Mouse (Mus musculus) CH12.LX (cell line): ENCODE data around the gene Rps27l. TPM values are rescaled to one million over a fixed set of nuclear protein-coding genes. Genes with fewer than 3 reads are reported as not detected.

Experiments
- DNase-seq: peaks from one replicate; pipeline ENCODE4 v3.0.0-alpha.2; 2013; ENCODE audit errors: extremely low read depth
- H3K27ac ChIP-seq: 2 replicates; pipeline ENCODE4 v1.5.1; 2012; ENCODE audit warnings: low read depth, mild to moderate bottlenecking, control low read depth, moderate library complexity; ENCODE audit not compliant: insufficient read depth
- H3K27me3 ChIP-seq: replicated peaks from 2 replicates; pipeline ENCODE3; 2012; ENCODE audit warnings: inconsistent platforms
- H3K36me3 ChIP-seq, 2 experiments: replicated peaks in 1 of 2; 2 replicates each; pipeline versions ENCODE3 to v1.6.1; 2012; ENCODE audit warnings: inconsistent platforms in 1 of 2, low read length in 1 of 2, mild to moderate bottlenecking in 1 of 2, mixed read lengths in 1 of 2, moderate library complexity in 1 of 2; ENCODE audit not compliant: control insufficient read depth in 1 of 2, insufficient read depth in 1 of 2
- H3K4me1 ChIP-seq, 2 experiments: 2 replicates each; pipeline ENCODE4 v1.6.1; 2012; ENCODE audit warnings: inconsistent platforms in 1 of 2, moderate library complexity in 1 of 2; ENCODE audit not compliant: insufficient read depth in 2 of 2, control insufficient read depth in 1 of 2
- H3K4me2 ChIP-seq: 2 replicates; pipeline ENCODE4 v1.6.1; 2012; ENCODE audit warnings: low read depth, mild to moderate bottlenecking, control low read depth; ENCODE audit not compliant: poor library complexity, insufficient read depth, severe bottlenecking
- H3K4me3 ChIP-seq, 3 experiments: fragments of 150-350 bp in 1 of 3; sonication (generic) in 1 of 3; replicated peaks in 1 of 3; 2 replicates each; pipeline versions ENCODE3 to v1.5.1; 2011 to 2012; ENCODE audit warnings: low read depth in 2 of 3, low read length in 2 of 3, mild to moderate bottlenecking in 2 of 3, moderate library complexity in 2 of 3, control low read depth in 1 of 3, improper control_type of control experiment in 1 of 3, inconsistent platforms in 1 of 3, mixed read lengths in 1 of 3; ENCODE audit not compliant: poor library complexity in 1 of 3
- H3K79me2 ChIP-seq: replicated peaks from 2 replicates; pipeline ENCODE4 v1.6.1; 2012; ENCODE audit warnings: mild to moderate bottlenecking, moderate library complexity; ENCODE audit not compliant: control insufficient read depth, poor library complexity, insufficient read depth, severe bottlenecking; ENCODE audit errors: extremely low read depth
- H3K9ac ChIP-seq: 2 replicates; pipeline ENCODE4 v1.6.1; 2012; ENCODE audit warnings: low read depth, mild to moderate bottlenecking, control low read depth, moderate library complexity; ENCODE audit not compliant: insufficient read depth
- H3K9me3 ChIP-seq: replicated peaks from 2 replicates; pipeline ENCODE3; 2012; ENCODE audit warnings: low read length, inconsistent platforms, mixed read lengths
- BHLHE40 ChIP-seq: IDR thresholded peaks from 2 replicates; pipeline ENCODE4 v1.6.1; 2011; ENCODE audit warnings: mild to moderate bottlenecking, low read depth, low read length, improper control_type of control experiment
- CHD1 ChIP-seq: IDR thresholded peaks from 2 replicates; pipeline ENCODE4 v1.6.1; 2012; ENCODE audit warnings: low read depth, low read length, improper control_type of control experiment, inconsistent platforms
- CHD2 ChIP-seq: IDR thresholded peaks from 2 replicates; pipeline ENCODE4 v1.6.1; 2011; ENCODE audit warnings: low read length, improper control_type of control experiment
- CTCF ChIP-seq, 2 experiments: IDR thresholded peaks in 1 of 2; conservative IDR thresholded peaks in 1 of 2; 2 replicates each; pipeline ENCODE4 v1.5.1; 2011 to 2012; ENCODE audit warnings: low read depth in 2 of 2, low read length in 2 of 2, improper control_type of control experiment in 1 of 2, inconsistent platforms in 1 of 2, mild to moderate bottlenecking in 1 of 2, moderate library complexity in 1 of 2
- ELF1 ChIP-seq: IDR thresholded peaks from 2 replicates; pipeline ENCODE4 v1.6.1; 2014; ENCODE audit warnings: low read depth, mild to moderate bottlenecking, inconsistent platforms, low read length, improper control_type of control experiment
- EP300 ChIP-seq: IDR thresholded peaks from 2 replicates; pipeline ENCODE4 v1.6.1; 2011; ENCODE audit warnings: low read length, improper control_type of control experiment
- ETS1 ChIP-seq: conservative IDR thresholded peaks from 2 replicates; pipeline ENCODE4 v1.6.1; 2012; ENCODE audit warnings: low read depth, mild to moderate bottlenecking, inconsistent platforms, low read length, improper control_type of control experiment, moderate library complexity
- GABPA ChIP-seq: IDR thresholded peaks from 2 replicates; pipeline ENCODE4 v1.6.1; 2012; ENCODE audit warnings: low read depth, low read length, improper control_type of control experiment, inconsistent platforms; ENCODE audit not compliant: insufficient replicate concordance
- HCFC1 ChIP-seq: IDR thresholded peaks from 2 replicates; pipeline ENCODE4 v1.6.1; 2012; ENCODE audit warnings: low read depth, mild to moderate bottlenecking, inconsistent platforms, low read length, improper control_type of control experiment
- IRF4 ChIP-seq: IDR thresholded peaks from 2 replicates; pipeline ENCODE4 v1.6.1; 2014; ENCODE audit warnings: low read depth, mild to moderate bottlenecking, inconsistent platforms, low read length, improper control_type of control experiment
- JUN ChIP-seq: IDR thresholded peaks from 2 replicates; pipeline ENCODE4 v1.6.1; 2011; ENCODE audit warnings: low read depth, mild to moderate bottlenecking, low read length, improper control_type of control experiment, moderate library complexity; ENCODE audit not compliant: insufficient read depth
- JUND ChIP-seq: conservative IDR thresholded peaks from 2 replicates; pipeline ENCODE4 v1.6.1; 2011; ENCODE audit warnings: low read depth, low read length, improper control_type of control experiment
- MAFK ChIP-seq: IDR thresholded peaks from 2 replicates; pipeline ENCODE4 v1.6.1; 2011; ENCODE audit warnings: low read length, improper control_type of control experiment; ENCODE audit not compliant: insufficient replicate concordance
- MAX ChIP-seq: IDR thresholded peaks from 2 replicates; pipeline ENCODE4 v1.6.1; 2011; ENCODE audit warnings: low read length, improper control_type of control experiment
- MAZ ChIP-seq: IDR thresholded peaks from 2 replicates; pipeline ENCODE4 v1.6.1; 2012; ENCODE audit warnings: low read depth, mild to moderate bottlenecking, inconsistent platforms, low read length, improper control_type of control experiment, moderate library complexity
- MEF2A ChIP-seq: IDR thresholded peaks from 2 replicates; pipeline ENCODE4 v1.6.1; 2014; ENCODE audit warnings: low read depth, mild to moderate bottlenecking, inconsistent platforms, low read length, improper control_type of control experiment, borderline replicate concordance
- MXI1 ChIP-seq: IDR thresholded peaks from 2 replicates; pipeline ENCODE4 v1.6.1; 2011; ENCODE audit warnings: mild to moderate bottlenecking, low read depth, low read length, improper control_type of control experiment
- MYC ChIP-seq: IDR thresholded peaks from 2 replicates; pipeline ENCODE4 v1.6.1; 2011; ENCODE audit warnings: low read depth, mild to moderate bottlenecking, improper control_type of control experiment, low read length
- NELFE ChIP-seq: IDR thresholded peaks from 2 replicates; pipeline ENCODE4 v1.6.1; 2011; ENCODE audit warnings: low read depth, low read length, improper control_type of control experiment
- NRF1 ChIP-seq: IDR thresholded peaks from 2 replicates; pipeline ENCODE4 v1.6.1; 2014; ENCODE audit warnings: low read depth, mild to moderate bottlenecking, inconsistent platforms, low read length, improper control_type of control experiment, moderate library complexity
- PAX5 ChIP-seq: IDR thresholded peaks from 2 replicates; pipeline ENCODE4 v1.6.1; 2012; ENCODE audit warnings: low read length, inconsistent platforms, mixed read lengths
- POLR2A ChIP-seq: IDR thresholded peaks from 2 replicates; pipeline ENCODE4 v1.6.1; 2011; ENCODE audit warnings: low read depth, mild to moderate bottlenecking, improper control_type of control experiment, low read length
- POLR2AphosphoS2 ChIP-seq: IDR thresholded peaks from 2 replicates; pipeline ENCODE4 v1.6.1; 2011; ENCODE audit warnings: low read depth, low read length, improper control_type of control experiment
- RAD21 ChIP-seq: IDR thresholded peaks from 2 replicates; pipeline ENCODE4 v1.6.1; 2011; ENCODE audit warnings: low read depth, mild to moderate bottlenecking, low read length, improper control_type of control experiment, moderate library complexity
- RCOR1 ChIP-seq: conservative IDR thresholded peaks from 2 replicates; pipeline ENCODE4 v1.6.1; 2012; ENCODE audit warnings: low read depth, mild to moderate bottlenecking, inconsistent platforms, low read length, improper control_type of control experiment
- SIN3A ChIP-seq: IDR thresholded peaks from 2 replicates; pipeline ENCODE4 v1.6.1; 2012; ENCODE audit warnings: low read length, improper control_type of control experiment, inconsistent platforms
- SMC3 ChIP-seq: IDR thresholded peaks from 2 replicates; pipeline ENCODE4 v1.6.1; 2011; ENCODE audit warnings: low read depth, low read length, improper control_type of control experiment
- TCF12 ChIP-seq: IDR thresholded peaks from 2 replicates; pipeline ENCODE4 v1.6.1; 2014; ENCODE audit warnings: low read depth, mild to moderate bottlenecking, inconsistent platforms, low read length, improper control_type of control experiment
- USF1 ChIP-seq: IDR thresholded peaks from 2 replicates; pipeline ENCODE4 v1.6.1; 2014; ENCODE audit warnings: low read depth, mild to moderate bottlenecking, inconsistent platforms, low read length, improper control_type of control experiment
- USF2 ChIP-seq: conservative IDR thresholded peaks from 2 replicates; pipeline ENCODE4 v1.6.1; 2011; ENCODE audit warnings: low read depth, low read length, improper control_type of control experiment
- ZKSCAN1 ChIP-seq: IDR thresholded peaks from 2 replicates; pipeline ENCODE4 v1.6.1; 2012; ENCODE audit warnings: low read depth, inconsistent platforms, low read length, improper control_type of control experiment, borderline replicate concordance
- ZMIZ1 ChIP-seq: IDR thresholded peaks from 2 replicates; pipeline ENCODE4 v1.6.1; 2012; ENCODE audit warnings: low read depth, mild to moderate bottlenecking, inconsistent platforms, low read length, improper control_type of control experiment
- ZNF384 ChIP-seq: IDR thresholded peaks from 2 replicates; pipeline ENCODE4 v1.6.1; 2012; ENCODE audit warnings: low read depth, low read length, improper control_type of control experiment, inconsistent platforms
- dilution Hi-C: fragments of 300-500 bp; cut with MboI; formaldehyde crosslinking; loops from 2 replicates; pipeline ENCODE4 v1.14.3; 2020; ENCODE audit warnings: low sequenced_read_pairs; ENCODE audit not compliant: extremely low pct_unique_long_range_greater_than_20kb, extremely low pct_ligation_motif_present
- in situ Hi-C: fragments of 300-500 bp; cut with MboI; formaldehyde crosslinking; loops from 3 replicates; pipeline ENCODE4 v1.14.3; 2019; ENCODE audit warnings: low sequenced_read_pairs, low pct_ligation_motif_present, low pct_unique_long_range_greater_than_20kb, mixed read lengths
- polyA plus RNA-seq: library from polyadenylated mRNA; unstranded; fragments of >175 nt; gene quantifications from 2 replicates; pipeline ENCODE4 v1.2.1, GENCODE M21; 2012; ENCODE audit warnings: low read depth; ENCODE audit not compliant: insufficient read length
- total RNA-seq, 2 experiments: library from RNA; depleted of rRNA; stranded (reverse); fragments of 300-350 nt in 1 of 2; fragments of >200 nt in 1 of 2; gene quantifications; 2 replicates each; pipeline ENCODE4 v1.2.3; 2012 to 2014

Gene Rps27l
- total and polyA plus RNA-seq, 3 experiments: 593 to 1,755 (median 694) TPM

DNA sequence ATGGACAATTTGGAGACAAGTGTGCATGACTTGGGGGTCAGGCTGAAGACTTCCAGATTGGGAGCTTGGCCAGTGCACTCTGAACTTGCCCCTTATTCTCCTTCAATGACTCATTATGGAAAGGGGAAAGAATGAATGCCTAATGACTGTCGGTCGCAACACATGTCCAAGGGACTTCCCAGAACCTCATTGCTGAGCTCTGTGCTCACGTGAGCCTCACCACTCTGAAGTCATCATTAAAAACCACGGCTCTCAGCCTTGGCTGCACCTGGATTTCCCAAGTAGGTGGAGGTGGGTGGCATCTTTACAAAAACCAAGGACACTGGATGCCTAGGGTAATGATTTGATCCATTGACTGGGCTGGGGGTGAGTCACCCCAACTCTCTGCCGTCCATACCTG is 44.2 kb downstream of the Rps27l start:
- peak; percentile 89 for DNase-seq
- Histone ChIP-seq H3K27ac (no peak overlapping the region), H3K4me2 (peak overlapping the region; percentile 21; the same call in 1 of the 2 replicates), H3K79me2 (no peaks in the 10 kb centered on the region), H3K4me3 (no peak overlapping the region), H3K9ac (no peak overlapping the region)
- dilution Hi-C loops: no loop called here
- peak; percentile 56 for TF ChIP-seq MEF2A
- no peak for TF ChIP-seq ZKSCAN1
- peak; percentile 91 for TF ChIP-seq MYC
- no peak for TF ChIP-seq NRF1
- peak; percentile 86 for TF ChIP-seq JUN
- TF ChIP-seq RAD21: no peak
- peak; percentile 73; the same call in 1 of the 2 replicates for TF ChIP-seq MAFK
- TF ChIP-seq EP300: peak; percentile 95
- TF ChIP-seq USF1: peak; percentile 70
- no peak for TF ChIP-seq ZMIZ1
- no peak for TF ChIP-seq GABPA
- no peak for TF ChIP-seq NELFE
- no peak for TF ChIP-seq PAX5
- TF ChIP-seq USF2: peak; percentile 48
- TF ChIP-seq MAX: peak; percentile 90
- no peak for TF ChIP-seq HCFC1
- peak; percentile 69 for TF ChIP-seq SIN3A
- TF ChIP-seq BHLHE40: peak; percentile 100
- no peak for TF ChIP-seq ELF1
- no peak for TF ChIP-seq ZNF384
- TF ChIP-seq RCOR1: peak; percentile 89; the same call in 1 of the 2 replicates
- peak; percentile 77 for TF ChIP-seq JUND
- TF ChIP-seq SMC3: no peak
- no peak for TF ChIP-seq CTCF (conservative IDR thresholded peaks at IDR 0.05 in 1 of 2, IDR thresholded peaks at IDR 0.05 in 1 of 2; ENCODE audit: low read depth in 2 of 2, low read length in 2 of 2)
- TF ChIP-seq TCF12: peak; percentile 88
- no peak for TF ChIP-seq CHD1
- TF ChIP-seq POLR2AphosphoS2: no peak
- TF ChIP-seq ETS1: peak; percentile 98
- 0 out of 2 replicates have a peak, but pooled peaks have one; percentile 30 for TF ChIP-seq MXI1
- TF ChIP-seq POLR2A: no peak
- peak; percentile 44; the same call in 1 of the 2 replicates for TF ChIP-seq MAZ
- peak; percentile 87 for TF ChIP-seq IRF4
- no peak for TF ChIP-seq CHD2
- TF ChIP-seq, all 38 proteins: peak for 17
- Histone ChIP-seq H3K9me3 (peaks cover 8% of the 10 kb centered on the region), H3K36me3 (no peaks in the 10 kb centered on the region), H3K27me3 (no peaks in the 10 kb centered on the region), H3K4me1 (peaks cover 19 to 49% of the 10 kb centered on the region in 2 experiments)
- in situ Hi-C loops: loop anchor here (25.0 kb wide), 1 partner anchor 478 kb away; the partner anchor contains the start of gene Fbxl22
